Mouse (Mus musculus): ENCODE measurements around the gene Txnip. TPM values are rescaled to one million over a fixed set of nuclear protein-coding genes. Genes with fewer than 3 reads are reported as not detected.

The Txnip gene
- polyA plus RNA-seq, 1 experiment: 1.2 TPM

DNA sequence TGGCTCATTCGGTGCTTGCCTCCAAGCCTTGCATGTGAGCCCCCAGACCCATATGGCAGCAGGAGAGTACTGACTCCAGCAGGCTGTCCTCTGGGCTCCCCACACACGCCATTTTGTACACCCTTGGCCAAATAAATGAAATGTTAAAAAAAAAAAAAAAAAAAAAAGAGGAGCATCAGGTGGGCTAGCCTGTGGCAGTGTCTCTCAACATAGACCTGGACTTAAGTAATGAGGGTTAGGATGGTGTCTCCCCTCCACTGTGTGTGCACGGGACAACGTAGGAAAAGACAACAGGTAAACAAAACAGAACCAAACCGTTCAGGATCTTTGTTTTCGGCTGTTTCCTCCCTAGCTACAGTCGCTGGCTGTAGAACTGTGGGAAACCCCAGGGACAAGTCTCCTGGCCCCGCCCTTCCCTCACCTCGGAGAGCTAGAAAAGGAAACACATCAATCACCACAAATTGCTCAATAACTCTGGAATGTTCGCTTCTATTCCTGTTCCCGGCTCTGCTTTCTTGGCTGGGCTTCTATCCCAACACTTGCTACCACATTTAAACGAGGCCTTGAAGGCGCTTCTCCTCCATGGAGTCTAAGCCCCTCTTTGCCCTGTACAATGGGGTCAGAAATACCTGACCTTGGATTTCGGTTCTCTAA, 18.4 kb downstream of the Txnip start:
- H3K79me3 ChIP-seq (ENCODE audit: low read depth): no peaks in the 10 kb centered on the region
- no peaks in the 10 kb centered on the region for H3K36me3 ChIP-seq (ENCODE audit: control insufficient read depth, insufficient read depth)
- no peaks in the 10 kb centered on the region for H3K79me2 ChIP-seq (ENCODE audit: control insufficient read depth, insufficient read depth)
- TF ChIP-seq CTCF (IDR thresholded peaks at IDR 0.05; ENCODE audit: control insufficient read depth, insufficient read depth, insufficient read length): no peak
- peak; percentile 87 for TF ChIP-seq CEBPB (IDR thresholded peaks at IDR 0.05; ENCODE audit: low read depth)
- no peak for TF ChIP-seq MYOD1 (IDR thresholded peaks at IDR 0.05; ENCODE audit: control insufficient read depth, insufficient read length, low read depth)
- TF ChIP-seq USF1 (IDR thresholded peaks at IDR 0.05; ENCODE audit: low read depth): no peak
- H3K27me3 ChIP-seq (ENCODE audit: control insufficient read depth, insufficient read depth, insufficient read length): no peaks in the 10 kb centered on the region
- H3ac ChIP-seq (ENCODE audit: control insufficient read depth, insufficient read length, low read depth): peak overlapping the region; percentile 48
- H3K4me3 ChIP-seq (ENCODE audit: insufficient read depth, poor library complexity, severe bottlenecking): no peak overlapping the region

DNA sequence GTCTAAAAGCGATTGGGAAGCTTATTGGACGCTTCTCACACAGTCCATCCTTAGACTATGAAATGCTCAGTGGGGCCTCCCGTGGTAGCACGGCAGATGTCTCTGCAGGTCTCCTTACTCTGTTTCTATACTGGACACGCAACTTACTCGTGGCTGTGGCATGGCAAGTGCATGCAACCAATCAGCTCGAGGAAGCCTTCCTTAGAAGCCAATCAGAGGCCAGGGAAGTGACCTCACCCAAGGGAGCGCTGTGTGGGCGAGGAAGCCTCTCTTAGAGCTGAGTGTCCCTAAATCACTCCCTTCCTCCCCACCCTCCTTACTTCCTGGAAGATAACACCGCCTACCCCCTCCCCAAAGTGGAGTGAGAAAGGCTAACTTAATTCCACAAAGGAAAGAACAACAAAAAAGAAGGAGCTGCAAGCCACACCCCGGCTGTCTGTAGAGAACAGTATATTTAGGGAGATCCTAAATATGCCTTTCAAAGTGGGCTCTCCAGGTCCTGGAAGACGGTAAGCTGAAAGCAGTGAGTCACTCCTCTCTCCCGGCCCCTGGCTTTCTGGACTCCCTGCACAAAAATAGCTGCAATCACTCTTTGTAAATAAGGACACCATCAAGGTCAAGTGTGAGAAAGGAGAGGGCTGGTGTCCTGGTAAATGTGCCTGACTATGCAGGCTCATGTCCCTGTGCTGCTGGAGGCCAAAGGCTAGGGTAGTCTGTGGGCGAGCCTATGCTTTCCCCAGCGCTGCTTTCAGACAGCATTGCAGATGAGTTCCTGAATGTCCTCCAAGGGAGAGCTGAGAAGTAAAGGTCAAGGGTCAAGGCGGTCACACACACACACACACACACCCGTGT, 19.2 kb downstream of the Txnip start, which contains the start of gene Gm16253:
TSS of gene Gm16253 (plus strand) at position 295 of the 852 bp plus-strand sequence.
- TF ChIP-seq USF1 (IDR thresholded peaks at IDR 0.05; ENCODE audit: low read depth) (no peak), MAX (IDR thresholded peaks at IDR 0.05) (peak; percentile 96)
- H3K79me3 ChIP-seq (ENCODE audit: low read depth): no peaks in the 10 kb centered on the region
- peak within 1 kb of the TSS; percentile 67 for H3ac ChIP-seq (ENCODE audit: control insufficient read depth, insufficient read length, low read depth)
- no peaks in the 10 kb centered on the region for H3K27me3 ChIP-seq (ENCODE audit: control insufficient read depth, insufficient read depth, insufficient read length)
- H3K79me2 ChIP-seq (ENCODE audit: control insufficient read depth, insufficient read depth): no peaks in the 10 kb centered on the region
- H3K4me3 ChIP-seq (ENCODE audit: insufficient read depth, poor library complexity, severe bottlenecking): peak within 1 kb of the TSS; percentile 18
- H3K36me3 ChIP-seq (ENCODE audit: control insufficient read depth, insufficient read depth): no peaks in the 10 kb centered on the region

DNA sequence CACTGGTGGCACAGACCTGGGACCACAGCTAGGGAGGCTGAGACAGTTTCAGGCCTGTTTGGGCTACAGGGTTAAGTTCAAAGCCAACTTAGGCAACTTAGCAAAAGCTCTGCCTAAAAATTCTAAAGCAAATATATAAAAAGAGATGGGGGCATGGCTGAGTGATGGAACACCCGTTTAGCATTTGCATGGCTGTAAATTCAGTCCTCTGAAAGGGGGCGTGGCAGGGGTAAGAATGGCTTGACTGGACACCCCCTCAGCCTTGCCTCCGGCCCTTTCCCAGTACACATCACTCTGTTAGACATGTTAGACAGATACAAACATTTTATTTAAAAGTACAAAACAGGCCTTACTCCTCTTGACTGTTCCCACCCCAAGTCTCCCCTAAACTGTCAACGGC, 19.8 kb downstream of the Txnip start:
- Histone ChIP-seq H3K79me2 (ENCODE audit: control insufficient read depth, insufficient read depth) (no peaks in the 10 kb centered on the region), H3K4me3 (ENCODE audit: insufficient read depth, poor library complexity, severe bottlenecking) (no peak overlapping the region), H3K36me3 (ENCODE audit: control insufficient read depth, insufficient read depth) (no peaks in the 10 kb centered on the region), H3ac (ENCODE audit: control insufficient read depth, insufficient read length, low read depth) (peak overlapping the region; percentile 67), H3K27me3 (ENCODE audit: control insufficient read depth, insufficient read depth, insufficient read length) (no peaks in the 10 kb centered on the region), H3K79me3 (ENCODE audit: low read depth) (no peaks in the 10 kb centered on the region)
- TF ChIP-seq MYOD1 (IDR thresholded peaks at IDR 0.05; ENCODE audit: control insufficient read depth, insufficient read length, low read depth): no peak
- TF ChIP-seq FOSL1 (IDR thresholded peaks at IDR 0.05; ENCODE audit: insufficient read depth, low read length, poor library complexity, severe bottlenecking): no peak
- no peak for TF ChIP-seq MYOG (IDR thresholded peaks at IDR 0.05; ENCODE audit: control insufficient read depth, extremely low read depth, insufficient read length)

- H3K27me3 ChIP-seq (ENCODE audit: control insufficient read depth, insufficient read depth, insufficient read length): no peaks in the 10 kb centered on the region
- TF ChIP-seq USF1 (IDR thresholded peaks at IDR 0.05; ENCODE audit: low read depth): no peak
- no peak for TF ChIP-seq FOSL1 (IDR thresholded peaks at IDR 0.05; ENCODE audit: insufficient read depth, low read length, poor library complexity, severe bottlenecking)
- TF ChIP-seq CEBPB (IDR thresholded peaks at IDR 0.05; ENCODE audit: low read depth): no peak
- no peak for TF ChIP-seq CTCF (IDR thresholded peaks at IDR 0.05; ENCODE audit: control insufficient read depth, insufficient read depth, insufficient read length)
- TF ChIP-seq MAX (IDR thresholded peaks at IDR 0.05): no peak
- no peaks in the 10 kb centered on the region for H3K79me3 ChIP-seq (ENCODE audit: low read depth)
- H3ac ChIP-seq (ENCODE audit: control insufficient read depth, insufficient read length, low read depth): no peak overlapping the region
- H3K79me2 ChIP-seq (ENCODE audit: control insufficient read depth, insufficient read depth): no peaks in the 10 kb centered on the region
- H3K4me3 ChIP-seq (ENCODE audit: insufficient read depth, poor library complexity, severe bottlenecking): no peak overlapping the region
- no peaks in the 10 kb centered on the region for H3K36me3 ChIP-seq (ENCODE audit: control insufficient read depth, insufficient read depth)
Measured at GRCm38 (mm10) chr3:96578561-96579238, 20.9 kb downstream of the Txnip start.

GRCm38 (mm10) chr3:96579239-96579750, 21.5 kb downstream of the Txnip start:
- Histone ChIP-seq H3ac (ENCODE audit: control insufficient read depth, insufficient read length, low read depth) (no peak overlapping the region), H3K36me3 (ENCODE audit: control insufficient read depth, insufficient read depth) (no peaks in the 10 kb centered on the region), H3K79me2 (ENCODE audit: control insufficient read depth, insufficient read depth) (no peaks in the 10 kb centered on the region), H3K27me3 (ENCODE audit: control insufficient read depth, insufficient read depth, insufficient read length) (no peaks in the 10 kb centered on the region), H3K79me3 (ENCODE audit: low read depth) (no peaks in the 10 kb centered on the region), H3K4me3 (ENCODE audit: insufficient read depth, poor library complexity, severe bottlenecking) (no peak overlapping the region)
- TF ChIP-seq CTCF (IDR thresholded peaks at IDR 0.05; ENCODE audit: control insufficient read depth, insufficient read depth, insufficient read length): no peak
- no peak for TF ChIP-seq USF1 (IDR thresholded peaks at IDR 0.05; ENCODE audit: low read depth)
- TF ChIP-seq CEBPB (IDR thresholded peaks at IDR 0.05; ENCODE audit: low read depth): no peak
- TF ChIP-seq MYOG (IDR thresholded peaks at IDR 0.05; ENCODE audit: control insufficient read depth, extremely low read depth, insufficient read length): no peak
- TF ChIP-seq FOSL1 (IDR thresholded peaks at IDR 0.05; ENCODE audit: insufficient read depth, low read length, poor library complexity, severe bottlenecking): no peak
- TF ChIP-seq MYOD1 (IDR thresholded peaks at IDR 0.05; ENCODE audit: control insufficient read depth, insufficient read length, low read depth): no peak
- TF ChIP-seq MAX (IDR thresholded peaks at IDR 0.05): no peak
